Mouse (Mus musculus) myocyte (in vitro differentiated cells): ENCODE results near the gene St6galnac3. TPM values are rescaled to one million over a fixed set of nuclear protein-coding genes. Genes with fewer than 3 reads are reported as not detected.
"Not testable (repeated sequence)": the region's sequence is repeated elsewhere in the genome, so short reads cannot be mapped to it uniquely, and the experiment has no call there.

ENCODE experiments used
- H3K27me3 ChIP-seq: one replicate; pipeline ENCODE4 v1.6.1; 2011; ENCODE audit not compliant: control insufficient read depth, insufficient read depth, insufficient read length
- H3K36me3 ChIP-seq: one replicate; pipeline ENCODE4 v1.6.1; 2011; ENCODE audit not compliant: control insufficient read depth, insufficient read depth
- H3K4me2 ChIP-seq: one replicate; pipeline ENCODE4 v1.6.1; 2011; ENCODE audit warnings: low read depth, control low read depth
- H3K4me3 ChIP-seq: one replicate; pipeline ENCODE4 v1.5.1; 2011; ENCODE audit warnings: mild to moderate bottlenecking, control low read depth, moderate library complexity
- H3K79me2 ChIP-seq: one replicate; pipeline ENCODE4 v1.6.1; 2011; ENCODE audit not compliant: control insufficient read depth, insufficient read depth
- H3ac ChIP-seq: one replicate; pipeline ENCODE4 v1.6.1; 2011; ENCODE audit not compliant: control insufficient read depth, insufficient read length
- CEBPB ChIP-seq: IDR thresholded peaks from 2 replicates; pipeline ENCODE4 v1.6.1; 2011; ENCODE audit warnings: mild to moderate bottlenecking, moderate library complexity; ENCODE audit not compliant: poor library complexity, insufficient read depth, severe bottlenecking
- E2F4 ChIP-seq: IDR thresholded peaks from one replicate; pipeline ENCODE4 v1.6.1; 2011; ENCODE audit warnings: mild to moderate bottlenecking, control low read depth, moderate library complexity; ENCODE audit not compliant: insufficient read depth
- MAX ChIP-seq: IDR thresholded peaks from one replicate; pipeline ENCODE4 v1.6.1; 2011; ENCODE audit warnings: low read depth, mild to moderate bottlenecking, control low read depth
- MYOD1 ChIP-seq, 3 experiments: IDR thresholded peaks; one replicate each; pipeline ENCODE4 v1.6.1; 2011; ENCODE audit warnings: control low read depth in 2 of 3, low read depth in 2 of 3, mild to moderate bottlenecking in 2 of 3, moderate library complexity in 1 of 3; ENCODE audit not compliant: insufficient read length in 2 of 3, control insufficient read depth in 1 of 3
- MYOG ChIP-seq, 3 experiments: IDR thresholded peaks; one replicate each; pipeline ENCODE4 v1.6.1; 2011; ENCODE audit warnings: control low read depth in 2 of 3, low read depth in 2 of 3, mild to moderate bottlenecking in 2 of 3; ENCODE audit not compliant: insufficient read length in 2 of 3, control insufficient read depth in 1 of 3, insufficient read depth in 1 of 3
- POLR2A ChIP-seq: IDR thresholded peaks from one replicate; pipeline ENCODE4 v1.6.1; 2011; ENCODE audit warnings: low read depth, mild to moderate bottlenecking, control low read depth, moderate library complexity; ENCODE audit not compliant: insufficient read length
- POLR2AphosphoS2 ChIP-seq: IDR thresholded peaks from one replicate; pipeline ENCODE4 v1.6.1; 2011; ENCODE audit warnings: low read depth, control low read depth; ENCODE audit not compliant: insufficient read length
- REST ChIP-seq: IDR thresholded peaks from one replicate; pipeline ENCODE4 v1.6.1; 2011; ENCODE audit warnings: mild to moderate bottlenecking, control low read depth, moderate library complexity; ENCODE audit not compliant: insufficient read depth, insufficient read length
- SRF ChIP-seq: IDR thresholded peaks from one replicate; pipeline ENCODE4 v1.6.1; 2011; ENCODE audit warnings: low read depth; ENCODE audit not compliant: control insufficient read depth, insufficient read length
- TCF12 ChIP-seq: IDR thresholded peaks from one replicate; pipeline ENCODE4 v1.6.1; 2011; ENCODE audit warnings: mild to moderate bottlenecking, control low read depth; ENCODE audit not compliant: poor library complexity, insufficient read depth, severe bottlenecking
- TCF3 ChIP-seq: IDR thresholded peaks from one replicate; pipeline ENCODE4 v1.6.1; 2011; ENCODE audit warnings: low read depth, control low read depth; ENCODE audit not compliant: insufficient read length
- USF1 ChIP-seq: IDR thresholded peaks from one replicate; pipeline ENCODE4 v1.6.1; 2011; ENCODE audit warnings: low read depth, mild to moderate bottlenecking, control low read depth, moderate library complexity
- polyA plus RNA-seq: library from polyadenylated mRNA; unstranded; fragments of >200 nt; fragmentation: generic; extraction: Trizol; gene quantifications from one replicate; pipeline ENCODE4 v1.2.1, GENCODE M21; 2012; ENCODE audit warnings: missing spikeins

St6galnac3 gene
- polyA plus RNA-seq, 1 experiment, result not detected

GRCm38 (mm10) chr3:153396375-153397068 is 328.5 kb downstream of the St6galnac3 start:
- Histone ChIP-seq H3K27me3 (no peaks in the 10 kb centered on the region), H3K4me3 (no peak overlapping the region), H3ac (no peak overlapping the region), H3K79me2 (no peaks in the 10 kb centered on the region), H3K36me3 (no peaks in the 10 kb centered on the region), H3K4me2 (no peak overlapping the region)
- TF ChIP-seq USF1, result no peak
- no peak for TF ChIP-seq E2F4
- TF ChIP-seq SRF, result no peak
- no peak for TF ChIP-seq TCF3
- TF ChIP-seq POLR2AphosphoS2, result no peak
- TF ChIP-seq POLR2A, result no peak

GRCm38 (mm10) chr3:153395351-153395750 is 329.6 kb downstream of the St6galnac3 start:
- TF ChIP-seq REST (no peak), MYOD1 (IDR thresholded peaks at IDR 0.05; ENCODE audit: control insufficient read depth in 1 of 3, insufficient read length in 2 of 3, low read depth in 2 of 3) (no peak)
- H3ac ChIP-seq, result no peak overlapping the region
- no peak overlapping the region for H3K4me2 ChIP-seq
- no peaks in the 10 kb centered on the region for H3K27me3 ChIP-seq
- no peaks in the 10 kb centered on the region for H3K36me3 ChIP-seq
- no peak overlapping the region for H3K4me3 ChIP-seq
- H3K79me2 ChIP-seq, result no peaks in the 10 kb centered on the region

GRCm38 (mm10) chr3:153394751-153395150 is 330.2 kb downstream of the St6galnac3 start:
- no peak overlapping the region for H3K4me2 ChIP-seq
- H3K36me3 ChIP-seq, result no peaks in the 10 kb centered on the region
- no peak overlapping the region for H3ac ChIP-seq
- no peak for TF ChIP-seq MYOD1 (IDR thresholded peaks at IDR 0.05; ENCODE audit: control insufficient read depth in 1 of 3, insufficient read length in 2 of 3, low read depth in 2 of 3)
- no peak for TF ChIP-seq USF1
- no peak for TF ChIP-seq POLR2A
- TF ChIP-seq MAX, result no peak
- TF ChIP-seq MYOG (IDR thresholded peaks at IDR 0.05; ENCODE audit: control insufficient read depth in 1 of 3, insufficient read depth in 1 of 3, insufficient read length in 2 of 3, low read depth in 2 of 3), result no peak
- H3K79me2 ChIP-seq, result no peaks in the 10 kb centered on the region
- H3K4me3 ChIP-seq, result no peak overlapping the region
- no peaks in the 10 kb centered on the region for H3K27me3 ChIP-seq

GRCm38 (mm10) chr3:153394224-153394623 is 330.8 kb downstream of the St6galnac3 start:
- Histone ChIP-seq H3K36me3 (no peaks in the 10 kb centered on the region), H3K79me2 (no peaks in the 10 kb centered on the region), H3ac (no peak overlapping the region), H3K27me3 (no peaks in the 10 kb centered on the region), H3K4me2 (no peak overlapping the region), H3K4me3 (no peak overlapping the region)
- TF ChIP-seq E2F4, result no peak
- TF ChIP-seq REST, result no peak
- no peak for TF ChIP-seq TCF12
- TF ChIP-seq MYOG (IDR thresholded peaks at IDR 0.05; ENCODE audit: control insufficient read depth in 1 of 3, insufficient read depth in 1 of 3, insufficient read length in 2 of 3, low read depth in 2 of 3), result no peak
- no peak for TF ChIP-seq MYOD1 (IDR thresholded peaks at IDR 0.05; ENCODE audit: control insufficient read depth in 1 of 3, insufficient read length in 2 of 3, low read depth in 2 of 3)
- TF ChIP-seq CEBPB, result no peak
- no peak for TF ChIP-seq POLR2A
- no peak for TF ChIP-seq USF1
- TF ChIP-seq SRF, result no peak
- TF ChIP-seq TCF3, result no peak
- TF ChIP-seq POLR2AphosphoS2, result no peak
- no peak for TF ChIP-seq MAX

- H3K36me3 ChIP-seq, H3ac ChIP-seq, H3K4me3 ChIP-seq, H3K79me2 ChIP-seq, H3K4me2 ChIP-seq, H3K27me3 ChIP-seq: not testable (repeated sequence)
Observed at GRCm38 (mm10) chr3:153391451-153391850, 333.5 kb downstream of the St6galnac3 start.

- H3K36me3 ChIP-seq, H3K79me2 ChIP-seq, H3K27me3 ChIP-seq, H3K4me3 ChIP-seq, H3K4me2 ChIP-seq, H3ac ChIP-seq: not testable (repeated sequence)
Observed at GRCm38 (mm10) chr3:153384651-153385050, 340.3 kb downstream of the St6galnac3 start.
